Mouse (Mus musculus): Measurements from ENCODE around the gene Hnrnpa3. TPM values are rescaled to one million over a fixed set of nuclear protein-coding genes. Genes with fewer than 3 reads are reported as not detected.
"Not testable (repeated sequence)": the region's sequence is repeated elsewhere in the genome, so short reads cannot be mapped to it uniquely, and the experiment has no call there.

The Hnrnpa3 gene
- 181 and 187 TPM in 2 replicates for total RNA-seq (2015; ENCODE audit: low replicate concordance)
- 98.5 and 192 TPM in 2 replicates for total RNA-seq (2017; ENCODE audit: low replicate concordance)

GRCm38 (mm10) chr2:75658727-75659628 is at the start of gene Hnrnpa3:
TSS of gene Hnrnpa3 (plus strand) at chr2:75659261.
- ATAC-seq (replicated peaks; ENCODE audit: low FRiP score, poor library complexity, severe bottlenecking) = peak; percentile 91

GRCm38 (mm10) chr2:75609971-75610370 is 49.1 kb upstream of the Hnrnpa3 start:
- no peak for ATAC-seq (replicated peaks; ENCODE audit: low FRiP score, poor library complexity, severe bottlenecking)

- ATAC-seq (replicated peaks; ENCODE audit: low FRiP score, poor library complexity, severe bottlenecking) = not testable (repeated sequence)
Observed at GRCm38 (mm10) chr2:75610602-75611001, 48.5 kb upstream of the Hnrnpa3 start.

- ATAC-seq (replicated peaks; ENCODE audit: low FRiP score, poor library complexity, severe bottlenecking) = no peak
Observed at GRCm38 (mm10) chr2:75611041-75611805, 47.8 kb upstream of the Hnrnpa3 start.

- ATAC-seq (replicated peaks; ENCODE audit: low FRiP score, poor library complexity, severe bottlenecking) = no peak
Observed at GRCm38 (mm10) chr2:75612006-75612405, 47.1 kb upstream of the Hnrnpa3 start.

GRCm38 (mm10) chr2:75612981-75613567 is 46.0 kb upstream of the Hnrnpa3 start:
- no peak for ATAC-seq (replicated peaks; ENCODE audit: low FRiP score, poor library complexity, severe bottlenecking)

- ATAC-seq (replicated peaks; ENCODE audit: low FRiP score, poor library complexity, severe bottlenecking) = no peak
Observed at GRCm38 (mm10) chr2:75614577-75614976, 44.5 kb upstream of the Hnrnpa3 start.

- ATAC-seq (replicated peaks; ENCODE audit: low FRiP score, poor library complexity, severe bottlenecking) = no peak
Observed at GRCm38 (mm10) chr2:75616911-75617310, 42.1 kb upstream of the Hnrnpa3 start.

GRCm38 (mm10) chr2:75618712-75619111 is 40.3 kb upstream of the Hnrnpa3 start:
- ATAC-seq (replicated peaks; ENCODE audit: low FRiP score, poor library complexity, severe bottlenecking) = no peak

- ATAC-seq (replicated peaks; ENCODE audit: low FRiP score, poor library complexity, severe bottlenecking) = no peak
Observed at GRCm38 (mm10) chr2:75621873-75622654, 37.0 kb upstream of the Hnrnpa3 start.

- no peak for ATAC-seq (replicated peaks; ENCODE audit: low FRiP score, poor library complexity, severe bottlenecking)
Observed at GRCm38 (mm10) chr2:75625086-75625485, 34.0 kb upstream of the Hnrnpa3 start.

- ATAC-seq (replicated peaks; ENCODE audit: low FRiP score, poor library complexity, severe bottlenecking) = no peak
Observed at GRCm38 (mm10) chr2:75626597-75627440, 32.2 kb upstream of the Hnrnpa3 start.

- ATAC-seq (replicated peaks; ENCODE audit: low FRiP score, poor library complexity, severe bottlenecking) = no peak
Observed at GRCm38 (mm10) chr2:75628487-75628886, 30.6 kb upstream of the Hnrnpa3 start.

- ATAC-seq (replicated peaks; ENCODE audit: low FRiP score, poor library complexity, severe bottlenecking) = no peak
Observed at GRCm38 (mm10) chr2:75631421-75631820, 27.6 kb upstream of the Hnrnpa3 start.

GRCm38 (mm10) chr2:75632043-75632442 is 27.0 kb upstream of the Hnrnpa3 start:
- no peak for ATAC-seq (replicated peaks; ENCODE audit: low FRiP score, poor library complexity, severe bottlenecking)

- ATAC-seq (replicated peaks; ENCODE audit: low FRiP score, poor library complexity, severe bottlenecking) = no peak
Observed at GRCm38 (mm10) chr2:75632721-75633181, 26.3 kb upstream of the Hnrnpa3 start.

GRCm38 (mm10) chr2:75633381-75633780 is 25.7 kb upstream of the Hnrnpa3 start:
- no peak for ATAC-seq (replicated peaks; ENCODE audit: low FRiP score, poor library complexity, severe bottlenecking)

GRCm38 (mm10) chr2:75633784-75634183 is 25.3 kb upstream of the Hnrnpa3 start:
- no peak; the same call in 1 of the 2 replicates for ATAC-seq (replicated peaks; ENCODE audit: low FRiP score, poor library complexity, severe bottlenecking)
